Mouse (Mus musculus) right cerebral cortex, adult 18-20 months (tissue): Measurements from ENCODE around the gene Kcnk15.
A peak's percentile ranks its signal among the peaks of the same experiment; 100 is the strongest.

Experiments used
- DNase-seq: peaks from one replicate; pipeline ENCODE4 v3.0.0; 2022; ENCODE audit warnings: mixed read lengths

The Kcnk15 gene

GRCm38 (mm10) chr2:163853461-163853901, at the start of gene Kcnk15:
Gene Kcnk15 (plus strand): TSS chr2:163853651.
- DNase-seq = no peak

DNA sequence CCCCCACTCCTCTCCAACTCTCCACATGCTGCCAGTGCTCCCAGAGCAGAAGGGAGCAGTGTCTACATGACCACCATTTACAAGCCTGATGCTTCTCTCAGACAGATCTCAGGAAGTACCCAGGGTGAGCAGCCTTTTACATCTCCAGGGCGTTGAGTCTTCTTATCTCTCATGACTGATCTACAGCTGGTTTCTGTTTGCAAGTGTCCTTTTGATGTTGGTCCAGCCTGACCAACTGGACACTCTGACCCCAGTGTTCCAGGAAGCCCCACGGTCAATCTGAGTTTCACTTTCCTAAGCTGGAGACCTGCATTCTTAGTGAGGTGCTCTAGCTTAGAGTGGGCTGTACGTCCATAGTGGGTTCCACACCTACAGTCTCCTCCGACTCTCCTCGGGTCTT, 49.6 kb upstream of the Kcnk15 start:
- no peak for DNase-seq

DNA sequence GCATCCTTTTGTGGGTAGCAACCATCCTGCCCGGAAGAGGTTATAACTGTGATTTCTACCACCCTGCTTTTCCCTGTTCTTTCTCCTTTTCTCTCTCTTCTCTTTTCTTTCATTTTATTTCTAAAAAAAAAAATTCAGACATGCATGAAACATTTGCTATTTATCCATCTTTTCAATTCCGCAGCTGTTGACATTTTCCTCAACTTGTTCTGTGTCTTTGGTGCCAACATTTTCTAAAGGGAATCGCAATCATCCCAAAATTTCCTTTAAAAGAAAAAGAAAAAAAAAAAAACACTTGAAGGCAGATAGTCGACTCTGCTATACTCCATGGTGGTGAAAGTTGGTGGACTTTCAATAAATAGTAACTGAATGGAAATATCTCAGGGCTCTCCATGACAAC, 44.3 kb upstream of the Kcnk15 start:
- DNase-seq = no peak

- no peak for DNase-seq
Observed at GRCm38 (mm10) chr2:163809704-163810103, 43.7 kb upstream of the Kcnk15 start.

DNA sequence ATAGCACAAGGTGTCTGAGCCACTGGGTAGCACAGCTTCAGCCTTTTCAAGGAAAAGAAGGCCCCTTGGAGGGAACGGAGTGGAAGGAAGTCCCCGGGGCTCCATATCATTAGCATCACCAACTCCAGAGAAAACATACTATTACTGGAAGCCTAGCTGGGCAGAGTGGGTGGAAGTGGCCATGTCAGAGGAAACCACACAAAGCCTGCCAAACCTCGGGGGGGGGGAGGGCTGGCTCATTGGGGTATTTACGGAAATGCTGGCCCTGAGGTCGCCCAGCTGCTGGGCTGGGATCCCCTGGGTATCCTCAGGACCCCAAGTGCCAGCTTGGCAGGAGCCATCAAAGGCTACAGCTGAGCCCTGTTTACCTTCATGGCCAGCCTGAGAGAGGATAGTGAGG, 40.4 kb upstream of the Kcnk15 start:
- DNase-seq = no peak

- no peak for DNase-seq
Observed at GRCm38 (mm10) chr2:163814739-163815465, 38.5 kb upstream of the Kcnk15 start.

DNA sequence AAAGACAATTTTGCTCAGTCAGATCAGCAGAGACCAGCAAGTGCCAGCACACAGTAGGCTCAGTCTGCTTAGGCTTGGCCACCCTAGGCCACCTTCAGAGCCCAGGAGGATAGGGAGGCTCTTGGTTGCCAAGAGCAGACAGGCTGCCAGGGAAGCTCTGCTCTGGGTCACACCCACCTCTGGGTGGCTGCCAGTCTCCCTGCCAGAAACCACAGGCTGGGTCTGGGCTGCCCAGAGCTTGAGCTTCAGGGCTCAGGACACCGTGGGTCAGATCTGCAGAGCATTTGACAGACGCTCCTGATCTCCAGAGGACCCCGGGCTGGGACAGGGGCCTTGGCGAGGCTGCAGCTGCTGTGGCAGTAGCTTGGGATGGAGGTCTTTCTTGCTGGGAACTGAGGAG, 32.8 kb upstream of the Kcnk15 start, which contains the start of gene Ccn5:
Ccn5 (plus strand) TSS at position 255 of the 400 bp plus-strand sequence.
- DNase-seq = no peak

GRCm38 (mm10) chr2:163823248-163823647, 30.2 kb upstream of the Kcnk15 start:
- DNase-seq = no peak

GRCm38 (mm10) chr2:163823771-163824170, 29.7 kb upstream of the Kcnk15 start:
- no peak for DNase-seq

GRCm38 (mm10) chr2:163825861-163826260, 27.6 kb upstream of the Kcnk15 start:
- DNase-seq = no peak

- DNase-seq = no peak
Observed at GRCm38 (mm10) chr2:163826494-163826893, 27.0 kb upstream of the Kcnk15 start.

DNA sequence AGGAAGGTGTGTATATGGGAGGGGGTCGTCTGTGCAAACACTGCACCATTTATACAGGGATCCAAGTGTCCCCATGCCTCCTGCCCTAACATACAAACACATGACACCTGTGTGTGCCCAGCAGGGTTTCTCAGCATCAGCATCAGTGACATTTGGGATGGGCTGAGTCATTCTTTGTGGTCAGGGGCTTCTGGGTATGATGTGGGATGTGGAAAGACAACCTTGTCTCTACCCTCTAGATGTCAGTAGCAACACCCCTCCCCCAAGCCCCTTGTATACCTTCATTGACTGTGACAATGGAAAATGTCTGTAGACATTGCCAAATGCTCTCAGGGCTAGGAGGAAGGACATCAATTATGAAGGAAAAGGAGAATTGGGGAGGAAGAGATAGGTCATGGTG, 22.3 kb upstream of the Kcnk15 start:
- DNase-seq = no peak

GRCm38 (mm10) chr2:163838043-163838442, 15.4 kb upstream of the Kcnk15 start:
- DNase-seq = peak; percentile 82

DNA sequence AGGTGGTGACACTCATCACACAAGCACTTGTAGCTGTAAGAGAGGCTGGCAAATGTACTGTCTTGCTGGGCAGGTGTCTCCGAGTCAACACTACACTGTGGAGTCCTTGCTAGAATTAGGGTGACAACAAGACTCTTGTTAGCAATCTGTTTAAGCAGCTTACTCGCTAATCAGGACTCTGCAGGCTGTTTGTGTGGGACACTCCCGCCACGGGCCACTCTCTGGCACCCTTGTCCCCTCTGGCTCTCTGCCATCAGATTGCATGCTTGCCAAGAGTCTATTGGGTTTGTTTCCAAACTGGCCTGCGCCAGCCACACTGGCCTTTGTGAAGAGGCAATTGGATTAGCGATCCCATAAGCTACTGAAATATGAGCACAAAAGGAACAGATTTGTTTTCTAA, 13.9 kb upstream of the Kcnk15 start:
- no peak for DNase-seq

GRCm38 (mm10) chr2:163842043-163842442, 11.4 kb upstream of the Kcnk15 start:
- no peak for DNase-seq

DNA sequence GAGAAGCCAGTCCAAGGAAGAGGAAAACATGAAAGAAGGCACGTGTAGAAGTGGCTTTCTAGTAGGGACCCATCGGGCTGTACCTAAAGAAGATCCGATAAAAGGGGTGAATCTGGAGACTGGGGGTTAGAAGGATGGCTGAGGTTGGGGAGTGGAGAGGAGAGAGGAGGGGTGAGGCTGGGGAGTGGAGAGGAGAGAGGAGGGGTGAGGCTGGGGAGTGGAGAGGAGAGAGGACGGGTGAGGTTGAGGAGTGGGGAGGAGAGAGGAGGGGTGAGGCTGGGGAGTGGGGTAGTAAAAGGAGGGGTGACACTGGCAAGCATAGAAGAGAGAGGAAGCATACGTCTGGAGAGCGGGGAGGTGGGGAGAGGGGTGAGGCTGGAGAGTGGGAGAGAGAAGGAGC, 3.8 kb downstream of the Kcnk15 start:
- DNase-seq = no peak

GRCm38 (mm10) chr2:163858254-163858947, 5.0 kb downstream of the Kcnk15 start:
- DNase-seq = peak; percentile 50

DNA sequence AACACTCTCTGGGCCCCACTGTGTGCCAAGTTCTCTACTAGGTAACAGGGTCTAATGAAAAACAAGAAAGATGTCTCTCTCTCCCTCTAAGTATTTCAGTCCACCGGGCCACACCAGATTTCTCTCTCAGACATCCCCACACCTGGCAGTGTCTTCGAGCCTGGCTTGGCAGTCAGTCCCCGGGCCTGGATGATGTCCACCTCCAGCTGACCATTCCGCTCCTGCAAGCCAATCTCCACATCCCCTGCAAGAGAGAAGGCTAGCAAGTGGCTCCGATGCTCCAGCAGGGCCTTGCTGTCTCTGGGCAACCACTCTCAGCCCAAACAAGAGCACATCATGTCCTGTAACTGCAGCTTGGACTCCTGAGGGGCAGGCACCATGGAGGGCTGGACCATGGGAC, 11.9 kb downstream of the Kcnk15 start:
- no peak for DNase-seq

DNA sequence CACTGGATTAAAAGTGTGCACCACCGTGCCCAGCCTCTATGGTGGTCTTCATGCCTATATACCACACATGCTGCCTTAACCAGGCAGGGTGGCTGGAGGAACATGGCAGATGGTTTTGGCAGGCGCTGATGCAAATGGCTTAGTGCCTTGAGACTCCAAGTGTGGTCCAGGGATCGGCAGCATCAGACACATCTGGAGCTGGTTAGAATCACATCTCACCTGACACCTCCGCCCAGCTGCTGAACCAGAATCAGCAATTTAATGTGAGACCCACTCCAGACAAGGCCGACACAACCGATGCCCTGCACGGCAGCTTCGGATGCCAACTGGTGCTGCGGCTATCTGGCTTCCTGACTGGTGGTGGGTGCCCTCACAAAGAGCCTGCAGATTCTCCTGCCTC, 12.6 kb downstream of the Kcnk15 start:
- DNase-seq = no peak

DNA sequence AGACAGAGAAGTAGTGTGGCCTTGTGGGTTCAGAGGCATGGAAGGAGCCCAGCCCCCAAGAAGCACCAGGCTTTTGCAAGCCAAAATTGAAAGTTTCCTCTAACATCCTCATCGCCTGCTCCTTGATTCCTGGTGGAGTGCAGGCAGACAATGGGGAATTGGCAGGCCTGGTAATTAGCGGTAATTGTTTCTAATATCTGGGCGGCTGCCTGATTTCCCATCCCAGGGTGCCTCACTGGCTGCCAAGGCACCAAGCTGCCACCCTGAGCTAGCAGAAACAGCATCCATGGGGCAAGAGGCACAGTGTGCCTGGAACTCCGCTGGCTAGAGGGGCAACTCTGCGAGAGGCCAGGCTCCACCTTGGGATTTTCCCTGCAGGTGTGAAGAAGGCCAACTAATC, 16.3 kb downstream of the Kcnk15 start:
- no peak for DNase-seq

DNA sequence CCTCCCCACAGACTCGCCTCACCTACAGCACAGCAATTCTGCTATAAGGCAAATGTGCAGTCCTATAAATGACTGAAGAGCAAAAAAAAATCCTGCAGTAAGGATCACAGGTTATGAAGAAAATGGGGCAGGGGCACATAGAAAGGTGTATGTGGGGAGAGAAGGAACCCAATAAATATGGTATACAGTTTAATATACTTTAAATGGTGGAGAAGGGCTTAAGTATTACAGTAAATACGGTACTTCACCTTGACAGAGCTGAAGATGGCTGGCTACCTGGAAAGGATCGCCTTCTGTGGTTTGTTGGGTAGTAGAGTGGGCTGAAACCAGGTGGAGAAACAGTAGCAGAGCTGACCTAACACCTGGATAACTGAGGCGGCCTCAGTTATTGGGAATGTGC, 17.8 kb downstream of the Kcnk15 start:
- DNase-seq = no peak

DNA sequence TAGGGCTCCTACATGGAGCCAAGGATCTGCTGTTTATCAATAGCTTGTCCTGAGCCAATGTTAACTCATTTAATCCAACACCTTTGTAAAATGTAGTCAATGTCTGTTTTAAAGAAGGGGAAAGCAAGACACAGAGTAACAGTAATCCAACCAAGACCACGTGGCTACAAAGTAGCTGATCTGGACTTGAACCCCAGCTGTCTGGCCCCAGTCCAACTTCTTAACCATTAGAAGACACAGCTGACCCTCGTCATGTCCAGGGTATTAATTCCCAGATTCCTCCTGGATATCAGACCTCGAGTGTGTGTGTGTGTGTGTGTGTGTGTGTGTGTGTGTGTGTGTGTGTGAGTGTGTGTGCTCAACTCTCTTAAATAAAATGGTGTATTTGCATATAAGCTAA, 18.5 kb downstream of the Kcnk15 start:
- DNase-seq = no peak

GRCm38 (mm10) chr2:163874877-163875276, 21.4 kb downstream of the Kcnk15 start:
- DNase-seq = no peak

- DNase-seq = peak; percentile 47
Observed at GRCm38 (mm10) chr2:163875484-163875883, 22.0 kb downstream of the Kcnk15 start.
